Mouse (Mus musculus): ENCODE measurements around the gene Mpv17l2.

DNA sequence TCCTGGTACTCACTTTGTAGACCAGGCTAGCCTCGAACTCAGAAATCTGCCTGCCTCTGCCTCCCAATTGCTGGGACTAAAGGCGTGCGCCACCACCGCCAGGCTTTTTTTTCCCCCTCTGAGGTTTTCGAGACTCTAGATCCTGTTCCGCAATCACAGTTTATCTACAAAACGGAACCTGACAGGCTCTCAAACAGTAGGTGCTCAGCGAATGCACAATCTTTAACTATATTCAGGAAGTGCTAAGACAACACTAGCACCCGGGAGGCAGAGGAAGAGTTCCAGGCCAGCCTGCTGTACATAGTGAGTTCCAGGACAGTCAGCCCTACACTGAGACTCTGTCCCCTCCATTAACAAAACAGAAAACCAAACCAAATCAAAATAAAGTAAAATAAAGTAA is 4.6 kb upstream of the Mpv17l2 start:
- TF ChIP-seq CTCF (IDR thresholded peaks at IDR 0.05; ENCODE audit: borderline replicate concordance, extremely low read depth, insufficient read depth, insufficient read length), result no peak
- no peak for TF ChIP-seq POLR2A (IDR thresholded peaks at IDR 0.05; ENCODE audit: borderline replicate concordance, extremely low read depth, insufficient read depth, insufficient read length, poor library complexity, severe bottlenecking)

Measured in brain, embryonic 14.5 days (tissue).